Mouse (Mus musculus) forebrain, embryonic 15.5 days (tissue): Measurements from ENCODE around the gene Mpg. TPM values are rescaled to one million over a fixed set of nuclear protein-coding genes. Genes with fewer than 3 reads are reported as not detected.

Experiments
- ATAC-seq: fragments of 200-750 bp; cut with Nextera tagmentation; replicated peaks from 2 replicates; pipeline ENCODE4 v1.8.0; 2017; ENCODE audit warnings: mild to moderate bottlenecking, moderate TSS enrichment, moderate library complexity
- H3K27ac ChIP-seq: fragments of 300-500 bp; sonication (generic); replicated peaks from 2 replicates; pipeline ENCODE4 v1.5.1; 2015; ENCODE audit warnings: mild to moderate bottlenecking, inconsistent platforms
- H3K27me3 ChIP-seq: fragments of 300-500 bp; sonication (generic); 2 replicates; pipeline ENCODE4 v1.6.1; 2015; ENCODE audit warnings: inconsistent platforms
- H3K36me3 ChIP-seq: fragments of 300-500 bp; sonication (generic); 2 replicates; pipeline ENCODE4 v1.6.1; 2015; ENCODE audit warnings: mild to moderate bottlenecking, inconsistent platforms
- H3K4me1 ChIP-seq: fragments of 300-500 bp; sonication (generic); 2 replicates; pipeline ENCODE4 v1.6.1; 2015; ENCODE audit warnings: inconsistent platforms
- H3K4me2 ChIP-seq: fragments of 300-500 bp; sonication (generic); replicated peaks from 2 replicates; pipeline ENCODE4 v1.6.1; 2015; ENCODE audit warnings: mild to moderate bottlenecking, inconsistent platforms
- H3K4me3 ChIP-seq: fragments of 300-500 bp; sonication (generic); 2 replicates; pipeline ENCODE4 v1.5.1; 2015; ENCODE audit warnings: mild to moderate bottlenecking, inconsistent platforms
- H3K9ac ChIP-seq: fragments of 300-500 bp; sonication (generic); replicated peaks from 2 replicates; pipeline ENCODE4 v1.6.1; 2015; ENCODE audit warnings: mild to moderate bottlenecking, inconsistent platforms
- H3K9me3 ChIP-seq: fragments of 300-500 bp; sonication (generic); 2 replicates; pipeline ENCODE4 v1.6.1; 2016; ENCODE audit warnings: inconsistent platforms
- WGBS: fragments of 180-500 bp; shearing (Covaris S2); methylation state at CpG from one replicate; pipeline ENCODE4 v1.1.7; 2015; ENCODE audit warnings: mixed read lengths; 5-methylcytosine and 5-hydroxymethylcytosine counted together
- polyA plus RNA-seq: library from polyadenylated mRNA; unstranded; fragments of >200 nt; fragmentation: Nextera tagmentation; extraction: Ambion mirVana; gene quantifications from 2 replicates; pipeline ENCODE4 v1.2.1, GENCODE M21; 2015

Mpg gene
- polyA plus RNA-seq, 1 experiment from 2014 or later: 33.5 TPM

DNA sequence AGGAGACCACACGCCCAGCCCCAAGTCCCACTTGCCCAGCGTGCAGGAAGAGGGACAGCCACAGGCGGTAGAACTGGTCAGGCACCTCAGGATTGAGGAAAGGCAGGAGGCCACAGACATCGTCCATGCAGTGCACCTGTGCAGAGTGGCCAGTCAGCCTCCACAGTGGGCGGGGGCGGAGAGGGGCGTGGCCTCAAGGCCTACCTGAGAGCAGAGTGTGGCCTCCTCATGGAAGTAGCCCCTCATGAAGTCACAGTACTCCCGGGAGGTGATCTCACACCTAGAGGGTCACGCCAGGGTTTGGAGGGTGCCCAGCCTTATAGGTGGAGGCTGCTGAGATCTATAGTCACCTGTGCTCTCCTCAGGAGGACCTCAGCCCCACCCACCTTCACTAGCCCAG is 15.7 kb upstream of the Mpg start:
- H3K4me3 ChIP-seq: no peak overlapping the region
- H3K9ac ChIP-seq: no peak overlapping the region
- ATAC-seq: no peak
- H3K27me3 ChIP-seq: no peaks in the 10 kb centered on the region
- no peaks in the 10 kb centered on the region for H3K9me3 ChIP-seq
- no peak overlapping the region for H3K27ac ChIP-seq
- H3K4me2 ChIP-seq: no peak overlapping the region
- WGBS: 89% methylated on average over 9 of the region's 9 CpGs
- H3K36me3 ChIP-seq: peaks cover 15% of the 10 kb centered on the region; the same call in 1 of the 2 replicates
- H3K4me1 ChIP-seq: peaks cover 6% of the 10 kb centered on the region

DNA sequence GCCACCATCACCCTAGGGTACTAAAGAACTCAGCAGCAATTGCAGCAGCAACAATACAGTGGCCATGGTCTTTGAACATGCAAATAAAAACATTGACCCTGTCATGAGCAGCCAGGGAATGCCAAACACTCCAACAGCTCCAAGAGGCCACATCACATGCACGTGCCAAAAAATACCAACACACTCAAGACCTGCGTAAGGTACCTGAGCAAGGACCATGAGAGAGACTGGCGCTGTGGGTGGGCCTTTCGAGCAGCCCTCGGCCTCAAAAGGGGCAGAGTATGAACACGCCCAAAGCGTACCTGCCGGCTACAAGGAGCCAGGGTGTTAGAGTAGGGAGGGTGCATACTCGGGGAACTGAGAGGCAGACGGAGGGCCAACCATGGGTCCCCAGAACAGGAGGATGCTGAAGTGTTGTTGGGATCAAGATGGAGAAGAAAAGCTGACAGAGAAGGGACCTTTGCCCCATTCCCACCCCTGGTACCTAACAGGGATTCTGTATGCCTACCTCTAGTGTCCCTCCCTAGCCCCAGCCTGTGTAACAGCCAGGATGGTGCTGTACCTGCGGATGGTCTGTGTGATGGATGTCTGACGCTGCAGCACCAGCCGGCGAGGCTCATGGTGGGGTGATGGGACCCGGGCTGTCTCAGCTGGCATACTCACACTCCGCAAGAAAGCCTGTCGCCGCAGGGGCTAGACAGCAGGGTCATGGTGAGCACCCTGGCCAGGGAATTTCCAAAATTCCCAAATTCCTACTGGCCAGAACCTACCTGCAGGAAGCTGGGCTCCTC is 10.7 kb upstream of the Mpg start:
- no peak overlapping the region for H3K9ac ChIP-seq
- H3K36me3 ChIP-seq: no peaks in the 10 kb centered on the region; the same call in 1 of the 2 replicates
- ATAC-seq: no peak
- H3K9me3 ChIP-seq: no peaks in the 10 kb centered on the region
- no peak overlapping the region for H3K4me3 ChIP-seq
- no peak overlapping the region for H3K4me2 ChIP-seq
- H3K27ac ChIP-seq: no peak overlapping the region
- 0 out of 2 replicates have a peak, but pooled peaks cover 8% of the 10 kb centered on the region for H3K4me1 ChIP-seq
- H3K27me3 ChIP-seq: 0 out of 2 replicates have a peak, but pooled peaks cover under 1% of the 10 kb centered on the region
- WGBS: 92% methylated on average over 18 of the region's 18 CpGs

DNA sequence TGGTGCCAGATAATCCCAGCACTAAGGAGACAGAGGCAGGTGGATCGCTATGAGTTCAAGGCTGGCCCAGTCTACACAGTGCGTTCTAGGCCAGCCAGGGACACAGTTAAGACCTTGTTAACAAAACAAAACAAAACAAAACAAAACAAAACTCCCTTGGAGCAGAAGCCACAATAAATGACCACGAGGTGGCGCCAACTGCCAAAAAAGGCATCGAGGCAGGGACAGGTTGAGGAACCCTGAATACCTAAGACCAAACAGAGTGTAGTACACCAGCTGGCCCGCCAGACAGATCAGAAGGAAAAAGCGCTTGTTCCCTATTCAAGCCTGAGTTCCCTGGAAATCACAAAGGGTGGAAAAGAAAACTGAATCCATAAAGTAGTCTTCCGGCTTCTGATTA is 9.5 kb upstream of the Mpg start:
- H3K36me3 ChIP-seq: no peaks in the 10 kb centered on the region; the same call in 1 of the 2 replicates
- 16% methylated on average over 8 of the region's 8 CpGs for WGBS
- H3K27me3 ChIP-seq: peaks cover 10% of the 10 kb centered on the region; the same call in 1 of the 2 replicates
- H3K9ac ChIP-seq: no peak overlapping the region
- H3K4me3 ChIP-seq: no peak overlapping the region
- no peak overlapping the region for H3K4me2 ChIP-seq
- ATAC-seq: peak; percentile 49; the same call in 1 of the 2 replicates
- H3K27ac ChIP-seq: 0 out of 2 replicates have a peak overlapping the region, but pooled peaks have one; percentile 31
- no peaks in the 10 kb centered on the region for H3K9me3 ChIP-seq
- peaks cover 18% of the 10 kb centered on the region for H3K4me1 ChIP-seq

DNA sequence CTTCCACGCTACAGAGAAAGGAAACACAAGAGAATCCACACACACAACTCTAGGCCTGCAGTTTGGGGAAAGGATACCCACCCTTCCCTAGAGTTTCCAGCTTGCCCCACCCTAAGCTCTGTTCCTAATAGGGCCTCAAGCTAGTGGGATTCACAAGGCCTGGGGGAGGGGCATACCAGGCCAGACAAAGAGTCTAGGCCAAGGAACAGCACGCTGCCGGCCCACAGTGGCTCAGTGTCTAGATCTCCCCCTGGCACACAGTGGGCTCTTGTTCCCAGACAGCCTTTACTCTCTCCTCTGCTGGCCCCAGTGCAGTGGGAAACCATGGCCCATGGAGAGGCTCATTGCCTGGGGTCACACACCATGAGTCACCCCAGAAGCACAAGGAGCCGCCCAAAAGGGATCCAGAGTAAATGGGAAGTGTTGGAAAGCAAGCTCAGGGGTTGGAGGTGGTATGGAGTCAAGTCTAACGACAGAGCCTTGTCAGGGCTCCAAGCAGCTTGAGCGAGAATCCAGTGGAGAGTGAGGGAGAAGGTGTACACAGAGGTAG is 7.7 kb upstream of the Mpg start:
- no peak overlapping the region for H3K27ac ChIP-seq
- no peak overlapping the region for H3K4me2 ChIP-seq
- H3K4me3 ChIP-seq: no peak overlapping the region
- no peaks in the 10 kb centered on the region for H3K9me3 ChIP-seq
- ATAC-seq: no peak
- 45% methylated on average over 6 of the region's 6 CpGs for WGBS
- H3K9ac ChIP-seq: no peak overlapping the region
- H3K27me3 ChIP-seq: peaks cover 25% of the 10 kb centered on the region
- no peaks in the 10 kb centered on the region for H3K36me3 ChIP-seq
- H3K4me1 ChIP-seq: peaks cover 29% of the 10 kb centered on the region

DNA sequence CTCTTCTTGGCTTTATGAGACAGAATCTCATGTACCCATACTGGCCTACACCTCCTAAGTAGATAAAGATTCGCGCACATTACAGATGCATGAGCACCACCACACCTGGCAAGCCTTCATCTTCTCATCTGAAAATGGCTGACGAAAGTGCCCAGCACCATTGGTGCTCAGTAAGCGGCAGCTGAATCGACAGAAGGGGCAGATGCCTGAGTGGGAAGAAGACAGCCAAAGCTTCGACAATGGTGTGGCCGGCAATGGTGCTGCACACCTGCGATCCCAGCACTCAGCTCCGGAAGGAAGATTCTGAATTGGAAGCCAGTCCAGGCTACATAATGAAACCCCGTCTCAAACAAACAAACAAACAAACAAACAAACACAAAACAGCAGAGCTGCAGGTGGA is 7.0 kb upstream of the Mpg start:
- WGBS: 88% methylated on average over 10 of the region's 10 CpGs
- Histone ChIP-seq H3K4me2 (no peak overlapping the region), H3K9ac (no peak overlapping the region), H3K9me3 (no peaks in the 10 kb centered on the region), H3K4me3 (no peak overlapping the region), H3K4me1 (peaks cover 30% of the 10 kb centered on the region), H3K27ac (no peak overlapping the region), H3K36me3 (no peaks in the 10 kb centered on the region), H3K27me3 (peaks cover 27% of the 10 kb centered on the region)
- no peak for ATAC-seq

DNA sequence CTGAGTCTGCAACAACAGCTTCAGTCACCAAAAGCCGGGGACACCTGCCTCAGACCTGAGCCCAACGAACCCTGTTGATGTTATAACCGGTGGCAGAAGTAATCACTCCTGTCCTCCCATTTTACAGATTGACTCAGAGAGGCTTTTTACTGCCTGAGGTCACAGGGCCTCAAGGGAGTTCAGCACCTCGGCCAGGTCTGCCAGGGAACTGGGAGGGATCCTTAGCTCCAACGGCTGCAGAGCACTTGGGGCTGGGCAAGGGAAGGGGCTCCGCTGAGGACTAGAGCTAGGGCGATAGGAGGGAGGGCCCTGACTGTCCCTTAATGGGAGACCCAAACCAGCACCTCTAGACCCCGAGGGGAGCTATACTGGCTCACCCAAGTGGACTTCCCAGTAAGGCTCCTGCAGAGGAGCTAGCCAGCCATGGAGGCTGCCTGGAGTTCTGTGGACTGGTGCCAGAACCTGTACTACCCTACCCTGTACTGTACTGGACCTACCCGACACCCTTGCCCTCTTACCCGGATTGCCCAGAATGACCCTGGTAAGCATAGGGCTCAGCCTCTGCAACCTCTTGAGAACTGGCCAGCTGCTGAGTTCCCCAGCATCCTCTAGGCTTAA is 5.6 kb upstream of the Mpg start:
- Histone ChIP-seq H3K9ac (peak overlapping the region; percentile 59; the same call in 1 of the 2 replicates), H3K36me3 (no peaks in the 10 kb centered on the region), H3K27ac (no peak overlapping the region), H3K4me2 (peak overlapping the region; percentile 98), H3K27me3 (peaks cover 28% of the 10 kb centered on the region), H3K4me1 (peaks cover 44% of the 10 kb centered on the region), H3K4me3 (peak overlapping the region; percentile 61), H3K9me3 (no peaks in the 10 kb centered on the region)
- ATAC-seq: peak; percentile 17; the same call in 1 of the 2 replicates
- WGBS: 42% methylated on average over 10 of the region's 10 CpGs

DNA sequence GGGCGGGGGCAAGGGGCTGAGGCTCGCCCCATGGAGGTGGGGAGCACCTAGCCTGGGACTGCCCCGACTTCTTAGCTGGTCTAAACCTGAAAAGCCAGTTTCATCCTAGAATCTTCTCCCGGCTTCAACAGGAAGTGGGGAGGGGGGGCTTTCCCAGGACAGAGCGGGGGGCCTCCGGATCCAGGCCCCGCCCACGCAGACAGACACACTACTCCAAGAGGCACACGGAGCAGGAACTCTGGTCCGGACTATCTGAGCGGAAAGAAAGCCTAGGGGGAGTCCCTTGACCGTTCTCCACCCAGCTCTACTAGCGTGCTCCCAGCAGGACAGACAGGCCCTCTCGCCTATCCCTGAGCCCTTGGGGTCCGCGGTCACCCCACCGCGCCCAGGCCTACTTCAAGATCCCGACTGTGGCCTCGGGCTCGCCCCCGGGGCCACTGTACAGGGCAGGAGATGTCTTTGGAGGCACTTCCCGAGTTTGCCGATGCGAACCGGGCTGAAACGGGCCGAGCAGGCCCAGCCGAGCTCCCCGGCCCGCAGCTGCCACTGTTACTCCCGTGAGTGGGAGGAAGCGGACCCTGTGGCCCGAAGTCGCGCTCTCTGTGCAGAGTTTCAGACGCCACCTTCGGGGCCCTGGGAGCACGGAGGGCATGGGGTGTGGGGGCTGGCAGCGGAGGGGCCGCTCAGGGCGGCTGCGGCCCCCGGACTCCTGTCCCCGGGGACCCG is 4.9 kb upstream of the Mpg start:
- Histone ChIP-seq H3K27ac (peak overlapping the region; percentile 38), H3K36me3 (no peaks in the 10 kb centered on the region), H3K4me2 (peak overlapping the region; percentile 98), H3K9ac (peak overlapping the region; percentile 59), H3K4me1 (peaks cover 50% of the 10 kb centered on the region), H3K9me3 (no peaks in the 10 kb centered on the region), H3K27me3 (peaks cover 28% of the 10 kb centered on the region), H3K4me3 (peak overlapping the region; percentile 61)
- no peak for ATAC-seq
- WGBS: 1% methylated on average over 46 of the region's 46 CpGs

DNA sequence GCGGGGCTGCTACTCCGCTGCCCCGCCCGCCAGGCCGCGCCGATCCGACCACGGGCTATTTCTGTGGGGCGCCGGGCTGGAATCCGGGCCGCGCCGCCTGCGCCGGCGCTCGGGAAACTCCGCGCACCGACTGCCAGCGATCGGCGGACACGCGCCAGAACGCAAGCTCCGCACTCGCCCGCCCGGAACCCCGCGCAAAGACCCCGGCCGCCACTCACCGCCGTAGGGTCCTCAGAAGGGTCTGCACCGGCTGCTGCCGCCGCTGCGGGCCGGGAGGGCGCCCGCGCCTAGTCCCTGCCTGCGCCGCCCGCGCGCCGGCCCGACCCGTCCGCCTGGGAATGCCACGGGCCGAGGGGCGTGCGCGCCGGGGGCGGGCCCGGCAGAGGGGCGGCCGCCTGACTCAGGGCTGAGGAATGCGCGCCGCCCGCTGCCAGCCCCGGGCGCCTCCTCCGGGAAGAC is 4.3 kb upstream of the Mpg start, which contains the start of gene Rhbdf1:
Rhbdf1 (minus strand) TSS at position 350 of the 459 bp plus-strand sequence.
- Histone ChIP-seq H3K27me3 (peaks cover 28% of the 10 kb centered on the region), H3K9ac (peak within 1 kb of the TSS; percentile 59), H3K27ac (peak within 1 kb of the TSS; percentile 38), H3K4me2 (peak within 1 kb of the TSS; percentile 98), H3K4me3 (peak within 1 kb of the TSS; percentile 61), H3K4me1 (peaks cover 54% of the 10 kb centered on the region), H3K36me3 (no peaks in the 10 kb centered on the region), H3K9me3 (no peaks in the 10 kb centered on the region)
- ATAC-seq: peak; percentile 28
- under 1% methylated on average over 72 of the region's 72 CpGs for WGBS

DNA sequence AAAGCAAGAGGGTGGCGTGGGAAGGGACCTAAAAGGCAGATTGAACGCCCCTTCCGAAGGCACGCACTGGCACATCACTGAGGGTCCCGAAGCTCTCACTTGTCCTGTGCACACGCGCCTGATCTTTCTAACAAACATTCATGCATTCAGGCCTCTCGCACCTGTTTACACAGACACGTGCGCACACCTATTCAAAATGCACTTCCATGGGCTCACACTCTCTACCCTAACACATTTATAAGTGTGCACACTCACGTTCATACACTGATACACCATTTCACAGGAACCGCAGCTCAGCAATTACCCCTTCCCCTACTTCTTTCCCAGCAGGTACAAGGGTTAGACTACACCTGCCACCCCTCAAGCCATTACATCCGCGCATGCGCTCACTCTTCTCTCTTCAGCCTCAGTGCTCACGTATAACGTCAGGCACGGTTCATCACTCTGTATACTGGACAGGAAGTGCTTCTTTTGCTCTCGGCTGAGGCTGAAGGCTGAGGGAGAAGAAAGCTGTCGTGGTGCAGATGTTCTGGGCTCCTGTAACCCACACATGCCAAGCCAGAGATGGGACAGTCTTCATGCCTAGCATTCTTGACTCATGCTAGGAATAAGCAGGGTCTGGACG is 3.6 kb upstream of the Mpg start:
- Histone ChIP-seq H3K27ac (no peak overlapping the region), H3K36me3 (no peaks in the 10 kb centered on the region), H3K27me3 (peaks cover 28% of the 10 kb centered on the region), H3K4me2 (peak overlapping the region; percentile 98), H3K9ac (peak overlapping the region; percentile 59), H3K4me1 (peaks cover 57% of the 10 kb centered on the region), H3K4me3 (peak overlapping the region; percentile 61), H3K9me3 (no peaks in the 10 kb centered on the region)
- 4% methylated on average over 21 of the region's 21 CpGs for WGBS
- no peak for ATAC-seq

DNA sequence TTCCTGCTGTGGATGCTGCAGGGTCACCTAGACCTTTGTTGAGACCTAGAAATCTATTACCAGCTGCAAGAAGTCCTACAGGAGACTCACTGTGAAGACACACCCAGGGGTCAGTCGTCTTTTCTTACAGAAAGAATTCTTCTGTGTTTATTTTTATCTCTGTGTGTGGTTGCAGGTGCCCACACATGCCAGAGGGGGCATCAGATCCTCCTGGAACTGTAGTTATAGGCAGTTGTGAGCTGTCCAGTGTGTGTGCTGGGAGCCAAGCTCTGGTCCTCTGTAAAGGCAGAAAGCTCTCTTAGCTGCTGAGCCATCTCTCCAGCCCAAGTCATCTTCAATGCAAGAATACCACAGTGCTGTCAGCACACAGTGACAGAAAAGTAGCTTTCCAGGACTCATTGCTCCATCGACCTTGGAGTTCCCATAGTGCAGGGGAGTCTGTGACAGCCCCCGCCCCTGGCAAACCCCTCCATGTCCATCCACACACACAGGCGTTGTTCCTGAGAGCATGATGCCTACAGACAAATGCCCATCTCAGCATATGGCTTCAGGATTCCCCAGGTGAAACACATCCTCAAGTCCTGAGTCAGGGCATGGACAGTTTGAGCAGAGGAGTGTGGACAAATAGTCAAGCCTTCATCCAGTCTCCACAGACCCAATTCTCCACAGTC is 2.9 kb upstream of the Mpg start:
- Histone ChIP-seq H3K36me3 (no peaks in the 10 kb centered on the region), H3K9me3 (no peaks in the 10 kb centered on the region), H3K4me3 (no peak overlapping the region), H3K9ac (no peak overlapping the region), H3K4me2 (no peak overlapping the region), H3K27me3 (peaks cover 28% of the 10 kb centered on the region), H3K27ac (no peak overlapping the region), H3K4me1 (peaks cover 59% of the 10 kb centered on the region)
- no peak for ATAC-seq
- WGBS: 76% methylated on average over 4 of the region's 4 CpGs
